Mouse (Mus musculus) stomach, embryonic 15.5 days (tissue): ENCODE measurements around the gene Mon2. TPM values are rescaled to one million over a fixed set of nuclear protein-coding genes. Genes with fewer than 3 reads are reported as not detected.

Experiments
- ATAC-seq: fragments of 200-750 bp; cut with Nextera tagmentation; 2 replicates; pipeline ENCODE4 v1.8.0; 2017; ENCODE audit warnings: low read depth, moderate number of reproducible peaks, moderate TSS enrichment; ENCODE audit not compliant: insufficient read depth, low FRiP score
- H3K27ac ChIP-seq: fragments of 300-500 bp; sonication (generic); 2 replicates; pipeline ENCODE4 v1.5.1; 2015; ENCODE audit warnings: mild to moderate bottlenecking, inconsistent platforms
- H3K27me3 ChIP-seq: fragments of 300-500 bp; sonication (generic); replicated peaks from 2 replicates; pipeline ENCODE4 v1.6.1; 2015; ENCODE audit warnings: inconsistent platforms
- H3K36me3 ChIP-seq: fragments of 300-500 bp; sonication (generic); 2 replicates; pipeline ENCODE4 v1.6.1; 2015; ENCODE audit warnings: inconsistent platforms
- H3K4me1 ChIP-seq: fragments of 300-500 bp; sonication (generic); 2 replicates; pipeline ENCODE4 v1.6.1; 2015; ENCODE audit warnings: inconsistent platforms
- H3K4me2 ChIP-seq: fragments of 300-500 bp; sonication (generic); 2 replicates; pipeline ENCODE4 v1.6.1; 2015; ENCODE audit warnings: mild to moderate bottlenecking, inconsistent platforms
- H3K4me3 ChIP-seq: fragments of 300-500 bp; sonication (generic); replicated peaks from 2 replicates; pipeline ENCODE4 v1.5.1; 2015; ENCODE audit warnings: inconsistent platforms
- H3K9ac ChIP-seq: fragments of 300-500 bp; sonication (generic); 2 replicates; pipeline ENCODE4 v1.6.1; 2015; ENCODE audit warnings: inconsistent platforms
- H3K9me3 ChIP-seq: fragments of 300-500 bp; sonication (generic); 2 replicates; pipeline ENCODE4 v1.6.1; 2016; ENCODE audit warnings: inconsistent platforms
- WGBS: fragments of 180-500 bp; shearing (Covaris S2); methylation state at CpG from one replicate; pipeline ENCODE4 v1.1.7; 2015; 5-methylcytosine and 5-hydroxymethylcytosine counted together
- microRNA counts: library from miRNA; unstranded; fragments of <30 nt; microRNA quantifications from one replicate; lab custom pipeline; 2016
- microRNA-seq: library from miRNA; unstranded; fragments of <30 nt; microRNA quantifications from one replicate; pipeline ENCODE4, GENCODE M21; 2016
- polyA plus RNA-seq: library from polyadenylated mRNA; unstranded; fragments of >200 nt; fragmentation: Nextera tagmentation; extraction: Ambion mirVana; gene quantifications from 2 replicates; pipeline ENCODE4 v1.2.1, GENCODE M21; 2015

The Mon2 gene
- polyA plus RNA-seq, 1 experiment from 2014 or later = 24.5 TPM

DNA sequence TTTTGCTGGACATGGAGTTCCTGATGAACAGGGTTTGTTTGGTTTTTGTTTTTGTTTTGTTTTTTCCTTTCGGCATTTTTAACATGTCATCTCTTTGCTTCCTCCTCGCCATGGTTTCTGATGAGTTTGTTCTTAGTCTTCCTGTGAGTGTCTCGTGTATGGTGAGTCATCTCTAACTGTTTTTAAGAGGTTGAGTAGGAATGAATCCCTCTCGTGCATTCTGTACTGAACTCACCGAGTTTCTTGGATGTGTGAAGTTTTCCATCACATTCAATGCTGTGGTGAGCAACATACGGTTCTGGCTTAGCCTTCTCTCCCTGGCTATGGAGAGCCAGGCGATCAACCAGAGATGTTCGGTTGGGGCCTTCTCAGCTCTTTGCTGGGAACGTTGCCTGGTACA, 122.7 kb downstream of the Mon2 start:
- H3K27ac ChIP-seq = no peak overlapping the region
- H3K27me3 ChIP-seq = no peaks in the 10 kb centered on the region
- H3K9ac ChIP-seq = no peak overlapping the region
- 89% methylated on average over 9 of the region's 9 CpGs for WGBS
- no peaks in the 10 kb centered on the region for H3K36me3 ChIP-seq
- no peak overlapping the region for H3K4me3 ChIP-seq
- no peak overlapping the region for H3K4me2 ChIP-seq
- H3K9me3 ChIP-seq = no peaks in the 10 kb centered on the region
- no peaks in the 10 kb centered on the region for H3K4me1 ChIP-seq
- no peak for ATAC-seq

DNA sequence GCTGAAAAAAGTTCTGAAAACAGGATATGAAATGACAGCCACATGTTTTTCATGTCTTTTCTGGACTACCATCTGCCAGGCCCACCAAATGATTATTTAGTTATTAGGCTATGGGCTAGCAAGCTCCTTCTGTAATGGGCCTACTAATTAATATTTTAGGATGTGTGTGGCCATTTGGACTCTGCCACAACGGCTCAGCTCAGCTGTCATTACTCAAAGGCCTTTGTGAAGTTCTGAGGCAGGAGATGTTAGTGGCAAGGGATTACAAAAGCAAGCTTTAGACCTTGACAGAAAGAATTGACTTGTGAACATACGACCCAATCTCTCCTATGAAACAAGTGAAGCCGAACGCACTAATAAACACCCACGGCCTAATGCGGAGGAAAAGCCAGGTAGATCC, 125.3 kb downstream of the Mon2 start:
- ATAC-seq = no peak
- 71% methylated on average over 6 of the region's 6 CpGs for WGBS
- Histone ChIP-seq H3K27ac (no peak overlapping the region), H3K27me3 (no peaks in the 10 kb centered on the region), H3K9me3 (no peaks in the 10 kb centered on the region), H3K4me3 (no peak overlapping the region), H3K4me1 (no peaks in the 10 kb centered on the region), H3K36me3 (no peaks in the 10 kb centered on the region), H3K9ac (no peak overlapping the region), H3K4me2 (no peak overlapping the region)

DNA sequence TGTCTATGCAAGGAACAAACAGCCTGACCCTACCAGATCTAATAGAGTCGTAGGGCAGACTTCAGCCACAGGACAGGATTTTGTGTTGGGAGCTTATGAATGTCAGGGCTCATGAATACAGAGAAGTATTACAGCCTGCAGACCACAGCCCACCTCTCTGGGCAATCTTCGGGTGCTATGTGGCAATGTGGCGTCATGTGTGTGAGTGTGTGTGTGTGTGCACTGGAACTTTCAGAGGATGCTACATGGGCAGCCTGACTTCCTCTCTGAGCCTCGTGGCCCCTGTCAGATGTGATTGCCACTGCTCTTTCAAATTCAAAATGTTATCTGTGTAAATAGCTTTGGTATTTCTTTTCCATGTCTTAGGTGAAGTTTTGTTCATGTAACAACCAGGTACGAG, 131.4 kb downstream of the Mon2 start:
- no peak overlapping the region for H3K4me2 ChIP-seq
- H3K9ac ChIP-seq = no peak overlapping the region
- no peaks in the 10 kb centered on the region for H3K9me3 ChIP-seq
- ATAC-seq = no peak
- H3K4me3 ChIP-seq = no peak overlapping the region
- H3K27me3 ChIP-seq = no peaks in the 10 kb centered on the region
- H3K36me3 ChIP-seq = no peaks in the 10 kb centered on the region
- H3K27ac ChIP-seq = no peak overlapping the region
- 67% methylated on average over 5 of the region's 5 CpGs for WGBS
- H3K4me1 ChIP-seq = no peaks in the 10 kb centered on the region

DNA sequence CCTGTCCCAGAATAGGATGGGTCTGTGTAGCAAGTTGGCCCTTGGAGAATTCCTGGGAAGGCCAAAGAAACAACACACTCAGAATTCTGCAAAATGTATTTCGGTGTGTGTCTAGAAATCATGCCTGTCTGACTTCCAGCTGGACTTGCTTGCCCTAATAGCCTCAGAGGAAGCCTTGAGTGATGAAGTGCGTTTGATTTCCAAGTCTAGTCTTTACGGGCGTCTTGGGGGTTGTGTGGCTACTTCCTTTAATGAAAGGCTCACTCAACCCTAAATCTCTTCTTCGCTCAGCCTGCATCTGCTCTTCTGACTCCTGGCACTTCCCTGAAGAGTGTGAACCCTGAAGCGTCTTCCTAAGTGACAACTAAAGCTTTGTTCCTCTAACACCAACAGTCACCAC, 132.5 kb downstream of the Mon2 start:
- WGBS = 39% methylated on average over 6 of the region's 6 CpGs
- Histone ChIP-seq H3K9ac (no peak overlapping the region), H3K9me3 (no peaks in the 10 kb centered on the region), H3K27me3 (no peaks in the 10 kb centered on the region), H3K4me3 (no peak overlapping the region), H3K4me1 (no peaks in the 10 kb centered on the region), H3K36me3 (no peaks in the 10 kb centered on the region), H3K27ac (no peak overlapping the region), H3K4me2 (no peak overlapping the region)
- ATAC-seq = no peak

DNA sequence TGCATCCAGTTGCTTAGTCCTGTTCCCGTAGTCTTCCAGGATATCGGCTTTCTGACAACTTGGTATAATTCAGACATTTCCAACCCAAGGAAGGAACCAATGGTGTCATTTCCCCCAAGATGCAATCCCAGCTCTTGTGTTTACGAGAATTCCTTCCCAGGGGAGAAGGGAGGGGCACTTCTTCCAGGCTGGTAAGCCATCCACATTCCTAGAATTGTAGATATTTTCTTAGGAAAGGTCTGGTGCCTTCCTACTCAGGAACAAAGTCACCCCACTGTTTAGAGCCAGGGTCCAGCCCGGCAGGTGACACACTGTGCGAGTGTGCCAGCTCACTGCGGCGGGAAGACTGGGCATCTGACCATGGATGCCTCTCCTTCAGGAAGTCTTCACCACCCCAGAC, 133.5 kb downstream of the Mon2 start:
- 79% methylated on average over 7 of the region's 7 CpGs for WGBS
- Histone ChIP-seq H3K9ac (no peak overlapping the region), H3K4me3 (no peak overlapping the region), H3K27ac (no peak overlapping the region), H3K4me2 (no peak overlapping the region), H3K27me3 (no peaks in the 10 kb centered on the region), H3K9me3 (no peaks in the 10 kb centered on the region), H3K4me1 (no peaks in the 10 kb centered on the region), H3K36me3 (no peaks in the 10 kb centered on the region)
- no peak for ATAC-seq

MicroRNAs within 50 kb of the gene (microRNA counts, 519-probe panel; counts per million panel counts)
- microRNA mmu-let-7i (lab: Ali Mortazavi, UCI) = 4,375 counts per million, percentile 98 among the panel's probes with 10 or more counts

Small RNAs within 50 kb of the gene (microRNA-seq; reads per million reads assigned to microRNA genes)
- gene Mirlet7i = 65,561 reads per million, percentile 99 among the genes with 10 or more reads in this experiment

Other genes with a start within 250 kb of the Mon2 start
- 69.3 and 70.3 TPM in 2 replicates for gene Usp15, start 120.5 kb upstream of the Mon2 start, polyA plus RNA-seq
- gene Fam19a2, start 187.5 kb upstream of the Mon2 start, polyA plus RNA-seq = 4.6 and 5.2 TPM in 2 replicates